Mouse (Mus musculus) liver, embryonic 11.5 days (tissue): ENCODE results near the gene Olfr464. TPM values are rescaled to one million over a fixed set of nuclear protein-coding genes. Genes with fewer than 3 reads are reported as not detected.

Source experiments
- ATAC-seq: fragments of 200-750 bp; cut with Nextera tagmentation; replicated peaks from 2 replicates; pipeline ENCODE4 v1.8.0; 2017; ENCODE audit warnings: moderate number of reproducible peaks, mild to moderate bottlenecking, moderate TSS enrichment, moderate library complexity; ENCODE audit not compliant: low FRiP score
- DNase-seq: peaks from one replicate; pipeline ENCODE4 v3.0.0-alpha.2; 2017; ENCODE audit warnings: low spot score
- H3K27ac ChIP-seq: fragments of 300-500 bp; sonication (generic); 2 replicates; pipeline ENCODE4 v1.5.1; 2014; ENCODE audit warnings: mild to moderate bottlenecking, low read depth, low read length, control low read depth
- H3K27me3 ChIP-seq: fragments of 300-500 bp; sonication (generic); replicated peaks from 2 replicates; pipeline ENCODE4 v1.6.1; 2014; ENCODE audit warnings: low read length, mixed read lengths; ENCODE audit not compliant: control insufficient read depth, insufficient read depth
- H3K36me3 ChIP-seq: fragments of 300-500 bp; sonication (generic); 2 replicates; pipeline ENCODE4 v1.6.1; 2014; ENCODE audit warnings: mild to moderate bottlenecking, low read length, moderate library complexity, mixed read lengths; ENCODE audit not compliant: control insufficient read depth, insufficient read depth
- H3K4me1 ChIP-seq: fragments of 300-500 bp; sonication (generic); replicated peaks from 2 replicates; pipeline ENCODE4 v1.6.1; 2014; ENCODE audit warnings: low read length, mixed read lengths; ENCODE audit not compliant: control insufficient read depth, insufficient read depth
- H3K4me2 ChIP-seq: fragments of 300-500 bp; sonication (generic); 2 replicates; pipeline ENCODE4 v1.6.1; 2014; ENCODE audit warnings: mild to moderate bottlenecking, control low read depth, moderate library complexity
- H3K4me3 ChIP-seq: fragments of 300-500 bp; sonication (generic); 2 replicates; pipeline ENCODE4 v1.5.1; 2014; ENCODE audit warnings: low read depth, low read length, control low read depth
- H3K9ac ChIP-seq: fragments of 300-500 bp; sonication (generic); 2 replicates; pipeline ENCODE4 v1.6.1; 2014; ENCODE audit warnings: low read depth, low read length, control low read depth
- H3K9me3 ChIP-seq: fragments of 300-500 bp; sonication (generic); 2 replicates; pipeline ENCODE4 v1.6.1; 2016; ENCODE audit warnings: low read length, inconsistent platforms, mixed read lengths; ENCODE audit not compliant: control insufficient read depth
- WGBS: fragments of 180-500 bp; shearing (Covaris S2); extraction: QIAGEN DNeasy Blood & Tissue Kit; methylation state at CpG from one replicate; pipeline ENCODE4 v1.1.7; 2014; 5-methylcytosine and 5-hydroxymethylcytosine counted together
- polyA plus RNA-seq: library from polyadenylated mRNA; unstranded; fragments of >200 nt; fragmentation: Nextera tagmentation; extraction: Ambion mirVana; gene quantifications from 2 replicates; pipeline ENCODE4 v1.2.1, GENCODE M21; 2014

Olfr464 gene
- not detected in 2 replicates for polyA plus RNA-seq

DNA sequence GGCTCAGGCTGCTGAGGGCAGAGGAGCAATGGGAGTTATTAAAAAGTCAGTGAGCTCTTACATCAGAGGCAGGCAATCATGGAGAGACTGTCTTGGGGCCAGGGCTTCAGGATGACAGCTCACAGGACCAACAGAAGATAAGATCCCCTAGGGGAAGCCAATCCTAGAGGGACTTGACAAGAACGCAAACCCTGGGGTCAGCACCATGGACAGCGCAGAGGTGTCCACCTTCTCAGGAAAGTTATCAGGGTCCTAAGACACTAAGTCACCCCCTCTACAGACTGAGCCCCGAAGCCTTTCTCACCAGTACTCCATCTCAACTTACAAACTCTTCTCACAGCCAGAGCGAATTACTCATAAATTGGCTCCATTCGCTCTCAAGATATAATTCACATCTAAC, at the start of gene Olfr464:
TSS of gene Olfr464 (minus strand) at position 2 of the 400 bp plus-strand sequence.
- Histone ChIP-seq H3K9ac (no peak within 1 kb of the TSS), H3K9me3 (no peaks in the 10 kb centered on the region), H3K4me1 (no peaks in the 10 kb centered on the region), H3K4me3 (no peak within 1 kb of the TSS), H3K36me3 (no peaks in the 10 kb centered on the region), H3K27ac (no peak within 1 kb of the TSS), H3K4me2 (no peak within 1 kb of the TSS), H3K27me3 (no peaks in the 10 kb centered on the region)
- no peak for ATAC-seq
- WGBS, result 28% methylated on average over 5 of the region's 5 CpGs
- DNase-seq, result peak; percentile 43

GRCm38 (mm10) chr11:87968356-87969122, 47.8 kb upstream of the Olfr464 start:
- Histone ChIP-seq H3K27ac (no peak overlapping the region), H3K27me3 (0 out of 2 replicates have a peak, but pooled peaks cover 2% of the 10 kb centered on the region), H3K4me3 (no peak overlapping the region), H3K9ac (no peak overlapping the region), H3K9me3 (no peaks in the 10 kb centered on the region), H3K4me2 (peak overlapping the region; percentile 55), H3K4me1 (peaks cover 3% of the 10 kb centered on the region; the same call in 1 of the 2 replicates), H3K36me3 (no peaks in the 10 kb centered on the region)
- DNase-seq, result no peak
- 18% methylated on average over 15 of the region's 20 CpGs for WGBS
- ATAC-seq, result no peak; the same call in 1 of the 2 replicates

DNA sequence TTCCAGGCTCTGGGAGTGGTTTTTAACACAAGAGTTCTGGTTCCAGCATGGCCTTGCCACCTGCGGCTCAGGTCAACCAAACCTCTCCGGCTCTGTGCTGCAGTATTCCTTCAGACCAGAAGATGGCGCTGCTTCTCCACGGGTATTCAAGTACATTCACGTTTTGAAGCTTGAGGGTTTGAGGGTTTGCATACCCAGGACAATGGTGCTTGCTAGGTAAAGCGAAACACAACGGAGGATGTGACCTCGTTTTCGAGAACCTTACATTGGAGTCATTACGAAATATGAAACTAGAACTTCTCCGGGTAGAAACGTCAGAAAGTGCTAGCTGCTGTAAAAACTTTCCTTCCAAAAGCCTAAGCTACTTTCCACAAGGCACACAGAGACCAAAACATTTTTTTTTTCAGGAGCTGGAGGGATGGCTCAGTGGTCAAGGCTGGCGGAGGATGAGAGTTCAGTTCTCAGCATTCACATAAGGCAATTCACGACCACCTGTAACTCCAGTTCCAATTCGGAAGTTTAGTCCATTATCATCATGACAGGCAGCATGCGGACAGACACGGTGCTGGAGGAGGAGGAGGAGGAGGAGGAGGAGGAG, 47.0 kb upstream of the Olfr464 start:
- H3K27me3 ChIP-seq, result 0 out of 2 replicates have a peak, but pooled peaks cover 2% of the 10 kb centered on the region
- H3K4me3 ChIP-seq, result peak overlapping the region; percentile 32
- H3K27ac ChIP-seq, result no peak overlapping the region
- peaks cover 3% of the 10 kb centered on the region; the same call in 1 of the 2 replicates for H3K4me1 ChIP-seq
- H3K4me2 ChIP-seq, result peak overlapping the region; percentile 68
- no peaks in the 10 kb centered on the region for H3K9me3 ChIP-seq
- whole genome bisulfite sequencing, result 3% methylated on average over 17 of the region's 17 CpGs
- no peak overlapping the region for H3K9ac ChIP-seq
- DNase-seq (peak; percentile 83), ATAC-seq (peak; percentile 54)
- H3K36me3 ChIP-seq, result no peaks in the 10 kb centered on the region

- H3K4me1 ChIP-seq, result peaks cover 3% of the 10 kb centered on the region; the same call in 1 of the 2 replicates
- no peak overlapping the region for H3K27ac ChIP-seq
- 0 out of 2 replicates have a peak, but pooled peaks cover 2% of the 10 kb centered on the region for H3K27me3 ChIP-seq
- H3K36me3 ChIP-seq, result no peaks in the 10 kb centered on the region
- H3K9me3 ChIP-seq, result no peaks in the 10 kb centered on the region
- WGBS, result 33% methylated on average over 10 of the region's 10 CpGs
- ATAC-seq (no peak), DNase-seq (no peak)
- no peak overlapping the region for H3K9ac ChIP-seq
- H3K4me3 ChIP-seq, result no peak overlapping the region
- H3K4me2 ChIP-seq, result no peak overlapping the region
These were observed 45.4 kb upstream of the Olfr464 start for GRCm38 (mm10) chr11:87966214-87966613.

GRCm38 (mm10) chr11:87965293-87965692, 44.5 kb upstream of the Olfr464 start:
- Histone ChIP-seq H3K4me1 (peaks cover 3% of the 10 kb centered on the region; the same call in 1 of the 2 replicates), H3K4me2 (no peak overlapping the region), H3K27me3 (0 out of 2 replicates have a peak, but pooled peaks cover 2% of the 10 kb centered on the region), H3K9me3 (no peaks in the 10 kb centered on the region), H3K27ac (no peak overlapping the region), H3K36me3 (no peaks in the 10 kb centered on the region), H3K4me3 (no peak overlapping the region), H3K9ac (no peak overlapping the region)
- WGBS, result 48% methylated on average over 3 of the region's 3 CpGs
- no peak for DNase-seq
- ATAC-seq, result no peak

DNA sequence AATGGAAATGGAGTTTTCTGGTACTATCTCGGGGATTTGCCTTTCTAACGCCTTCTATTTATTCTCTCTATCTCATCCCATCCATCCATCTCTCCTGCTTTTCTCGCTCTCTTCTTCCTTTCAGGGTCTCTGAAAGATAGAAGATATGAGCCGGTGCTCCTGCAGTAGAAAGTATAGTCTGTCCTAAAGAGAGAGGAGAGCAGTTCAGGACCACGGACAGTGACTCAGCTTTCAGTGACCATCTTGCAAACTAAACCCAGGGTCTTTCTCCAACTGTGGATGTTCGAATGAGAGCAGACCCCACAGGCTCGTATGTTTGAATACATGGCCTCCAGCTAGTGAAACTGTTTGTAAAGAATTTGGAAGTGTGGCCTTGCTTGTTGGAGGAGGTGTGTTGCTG, 36.3 kb upstream of the Olfr464 start:
- H3K4me3 ChIP-seq, result no peak overlapping the region
- H3K9ac ChIP-seq, result no peak overlapping the region
- H3K4me1 ChIP-seq, result no peaks in the 10 kb centered on the region
- 32% methylated on average over 7 of the region's 7 CpGs for WGBS
- DNase-seq (no peak), ATAC-seq (no peak)
- H3K4me2 ChIP-seq, result no peak overlapping the region
- no peak overlapping the region for H3K27ac ChIP-seq
- no peaks in the 10 kb centered on the region for H3K36me3 ChIP-seq
- no peaks in the 10 kb centered on the region for H3K9me3 ChIP-seq
- H3K27me3 ChIP-seq, result no peaks in the 10 kb centered on the region

DNA sequence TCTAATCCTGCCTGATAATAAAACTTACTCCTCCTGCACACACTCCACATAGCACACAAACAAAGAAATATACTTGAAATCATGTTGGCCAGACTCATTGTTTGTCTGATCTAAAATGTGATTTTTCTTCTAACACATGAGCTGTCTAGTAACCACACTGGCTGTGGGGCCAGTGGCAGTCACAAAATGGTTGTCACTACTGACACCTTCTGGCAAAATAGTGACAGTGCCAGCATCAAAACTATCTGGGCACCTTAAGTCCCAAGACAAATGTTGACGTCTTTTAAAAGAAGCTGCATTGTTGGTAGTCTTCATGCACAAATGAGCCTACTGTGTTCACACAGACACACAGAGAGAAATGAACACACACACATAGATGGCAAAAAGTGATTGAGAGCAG, 34.4 kb upstream of the Olfr464 start:
- Histone ChIP-seq H3K27me3 (no peaks in the 10 kb centered on the region), H3K4me3 (no peak overlapping the region), H3K4me2 (no peak overlapping the region), H3K27ac (no peak overlapping the region), H3K9ac (no peak overlapping the region), H3K36me3 (no peaks in the 10 kb centered on the region), H3K4me1 (no peaks in the 10 kb centered on the region), H3K9me3 (no peaks in the 10 kb centered on the region)
- ATAC-seq (no peak), DNase-seq (no peak)
- 9% methylated on average over 1 of the region's 1 CpGs for WGBS

DNA sequence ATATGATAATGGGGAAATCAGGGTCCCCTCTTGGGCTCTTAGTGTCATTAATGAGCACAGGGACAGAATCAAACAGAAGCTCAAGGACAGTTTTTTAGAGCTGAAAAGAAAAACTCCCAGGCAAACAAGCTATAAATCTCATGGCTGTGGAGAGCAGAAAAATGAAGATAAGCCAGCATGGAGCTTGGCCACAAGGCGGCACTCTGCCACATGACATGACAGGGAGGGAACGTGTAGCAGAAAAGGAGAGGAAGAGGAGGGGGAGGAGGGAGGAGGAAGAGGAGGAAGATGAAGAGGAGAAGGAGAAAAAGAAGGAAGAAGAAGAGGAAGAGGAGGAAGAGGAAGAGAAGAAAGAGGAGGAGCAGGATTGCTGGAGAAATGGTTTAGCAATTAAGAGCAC, 29.2 kb upstream of the Olfr464 start:
- WGBS, result 0% methylated on average over 2 of the region's 2 CpGs

More for the DNA sequence above, 29.2 kb upstream of the Olfr464 start:
- Histone ChIP-seq H3K4me2 (no peak overlapping the region), H3K36me3 (no peaks in the 10 kb centered on the region), H3K9ac (no peak overlapping the region), H3K9me3 (no peaks in the 10 kb centered on the region), H3K27ac (no peak overlapping the region), H3K4me3 (no peak overlapping the region), H3K27me3 (no peaks in the 10 kb centered on the region), H3K4me1 (no peaks in the 10 kb centered on the region)
- no peak for ATAC-seq
- no peak for DNase-seq
